Mouse (Mus musculus): ENCODE measurements at regions not wholly inside any gene's neighbourhood (a gene's known extent, or its start where the extent isn't known, plus 50 kb on each side); places are given as distances from the start of the nearest gene placed in this dataset.
A peak's percentile ranks its signal among the peaks of the same experiment; 100 is the strongest.
"Not testable (repeated sequence)": the region's sequence is repeated elsewhere in the genome, so short reads cannot be mapped to it uniquely, and the experiment has no call there.

DNA sequence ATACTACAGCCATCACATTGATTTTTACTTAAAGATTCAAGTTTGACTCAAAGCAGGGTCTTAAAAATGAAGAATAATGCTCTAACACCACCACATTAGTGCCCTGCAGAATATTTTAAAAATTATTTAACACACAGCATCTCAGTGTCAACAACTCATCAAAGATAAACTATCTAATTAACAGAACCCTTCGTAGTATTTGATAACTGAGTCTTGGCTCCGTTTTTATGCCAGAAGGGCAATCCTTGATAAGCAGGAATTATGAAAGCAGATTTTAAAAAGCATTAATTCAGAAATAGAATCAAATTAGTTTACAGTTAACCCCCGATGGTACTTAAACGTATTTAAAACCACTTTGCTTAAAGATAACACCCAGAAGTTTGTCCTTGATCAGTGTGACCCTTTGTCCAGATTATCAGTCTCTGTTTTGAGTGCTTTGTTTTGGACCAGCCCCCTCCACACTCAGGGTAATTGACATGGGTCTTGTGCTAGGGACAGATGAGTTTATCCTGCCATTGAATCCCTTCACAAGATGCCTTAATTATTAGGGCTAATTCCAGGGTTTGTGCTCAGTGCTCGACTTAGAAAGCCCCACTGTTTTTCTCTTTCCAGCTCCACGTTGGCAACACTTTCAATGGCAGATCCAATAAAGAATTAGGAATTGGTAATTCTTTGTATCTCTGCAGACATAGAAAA is 69.4 kb upstream of the Dph6 start:
- no peak for DNase-seq (ENCODE audit: extremely low spot score in 1 of 2, low spot score in 1 of 2)

DNA sequence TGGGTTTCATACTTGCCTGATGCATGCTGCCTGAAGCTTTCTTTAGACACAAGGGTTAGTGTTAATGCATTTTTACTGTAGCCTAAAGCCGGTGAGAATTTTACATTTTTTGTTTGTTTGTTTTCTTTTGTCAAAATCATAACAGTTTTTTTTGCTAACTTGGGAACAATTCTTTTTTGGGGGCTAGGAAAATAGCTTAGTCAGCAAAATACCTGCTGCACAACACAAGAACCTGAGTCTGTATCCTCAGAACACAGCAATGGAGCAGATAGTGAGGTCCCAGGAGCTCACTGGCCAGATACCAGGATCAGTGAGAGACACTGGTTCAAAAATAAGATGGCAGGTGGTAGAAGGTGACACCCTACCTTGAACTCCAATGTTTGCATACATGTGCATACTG is 72.4 kb upstream of the Dph6 start:
- no peak for DNase-seq (ENCODE audit: extremely low spot score in 1 of 2, low spot score in 1 of 2)

DNA sequence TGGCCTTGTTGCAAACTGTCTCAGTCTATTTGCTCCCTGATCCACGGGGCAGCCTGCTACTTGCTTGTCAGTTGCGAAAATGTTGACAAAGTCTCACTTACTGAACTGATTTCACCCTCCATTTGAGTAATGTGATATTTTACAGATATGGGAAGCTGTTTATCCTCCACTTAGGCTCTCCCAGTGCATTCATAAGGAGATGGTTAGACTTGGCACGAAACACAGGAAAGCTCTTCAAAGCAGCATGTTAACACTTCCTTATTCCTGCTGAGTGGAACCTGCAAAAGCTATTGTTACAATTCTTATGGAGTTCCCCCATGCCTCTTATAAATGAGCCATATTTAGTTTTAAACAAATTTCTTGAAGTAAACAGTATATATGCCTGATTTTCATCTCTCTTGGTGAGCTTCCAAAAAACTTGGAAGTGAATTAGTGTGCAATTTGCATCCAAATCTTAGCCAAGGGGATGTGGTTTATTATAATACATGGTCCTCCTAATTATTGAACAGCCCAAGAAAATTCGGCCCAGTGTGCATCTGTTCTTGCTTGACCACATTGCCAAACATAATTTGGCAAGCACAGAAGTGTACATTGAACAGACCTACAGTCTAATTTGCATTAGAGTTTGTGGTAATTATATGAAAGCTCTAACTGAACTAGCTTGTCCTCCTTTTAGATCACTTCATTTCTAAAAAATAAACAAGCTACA is 80.3 kb upstream of the Dph6 start:
- no peak for DNase-seq (ENCODE audit: extremely low spot score in 1 of 2, low spot score in 1 of 2)

DNA sequence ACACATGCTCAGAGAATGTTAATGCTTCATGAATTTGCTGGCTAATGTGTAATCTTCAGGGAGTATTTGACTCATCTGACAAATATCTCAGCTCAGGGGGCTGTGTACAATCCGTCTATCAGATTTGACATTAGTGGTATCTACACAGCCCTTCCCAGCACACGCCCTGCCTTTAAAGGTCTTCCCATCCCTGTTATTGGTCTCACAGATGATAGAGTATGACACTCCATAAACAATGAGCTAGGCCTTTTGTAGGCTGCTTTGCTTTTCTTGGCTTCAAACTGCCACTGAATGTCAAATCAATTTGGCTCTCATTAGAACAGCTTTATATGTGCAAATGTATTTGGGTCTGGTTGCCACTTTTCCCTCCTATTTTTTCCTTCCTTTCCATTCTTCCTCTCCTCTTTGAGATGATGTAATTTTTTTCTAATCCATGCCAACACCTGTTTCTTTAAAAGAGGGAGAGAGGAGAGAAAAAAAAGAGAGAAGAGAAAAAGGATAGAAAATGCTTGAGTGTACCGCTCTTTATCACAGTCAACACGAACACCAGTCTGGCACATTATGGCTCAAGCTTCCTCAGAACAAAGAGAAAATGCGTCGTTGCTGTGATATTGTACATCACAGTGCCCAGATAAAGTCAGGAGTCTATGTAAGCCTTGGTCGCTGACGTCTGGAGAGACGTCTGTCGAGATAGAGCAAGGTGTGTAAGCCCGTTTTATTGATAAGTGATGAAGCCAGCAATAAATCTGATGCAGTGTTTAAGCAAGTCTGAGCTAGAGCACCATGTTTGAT is 84.9 kb upstream of the Dph6 start:
- no peak for DNase-seq (ENCODE audit: extremely low spot score in 1 of 2, low spot score in 1 of 2)

DNA sequence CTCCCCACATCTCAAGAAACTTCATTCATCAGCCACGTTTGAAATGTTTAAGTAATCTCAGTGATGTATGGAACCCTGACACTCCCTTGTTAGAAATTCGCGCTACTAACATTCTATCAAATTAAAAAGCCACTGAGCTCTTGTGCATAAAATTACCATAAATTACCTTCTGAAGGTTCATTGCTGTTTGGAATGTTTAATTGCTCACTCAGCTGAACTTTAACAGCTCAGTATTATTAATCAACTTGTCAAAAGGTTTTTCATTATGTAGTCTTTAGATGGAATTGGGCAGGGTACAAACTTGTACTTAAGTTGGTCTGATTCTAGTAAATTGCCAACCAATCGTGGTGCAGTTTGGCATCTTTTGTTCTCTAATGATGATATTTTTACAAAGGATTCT is 108.5 kb upstream of the Dph6 start:
- no peak for DNase-seq (ENCODE audit: extremely low spot score in 1 of 2, low spot score in 1 of 2)

DNA sequence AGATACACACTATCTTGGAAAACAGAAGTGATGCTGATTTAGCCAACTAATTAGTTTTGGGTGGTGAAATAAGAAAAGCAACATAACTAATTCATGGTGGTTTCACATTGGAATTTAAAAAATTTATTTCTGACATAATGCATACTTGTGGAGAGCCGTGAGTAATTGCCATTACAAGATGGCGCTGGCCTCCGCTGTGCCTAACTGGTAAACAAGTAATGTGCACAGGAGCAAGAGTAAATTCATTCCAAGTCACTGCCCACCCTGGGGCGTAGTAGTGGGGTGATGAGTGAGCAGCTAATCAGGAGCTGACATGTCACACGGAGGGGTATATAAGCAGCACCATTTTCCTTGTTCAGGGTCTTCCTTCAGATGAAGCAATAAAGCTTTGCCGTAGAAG is 119.0 kb upstream of the Dph6 start:
- DNase-seq (ENCODE audit: extremely low spot score in 1 of 2, low spot score in 1 of 2): not testable (repeated sequence)

DNA sequence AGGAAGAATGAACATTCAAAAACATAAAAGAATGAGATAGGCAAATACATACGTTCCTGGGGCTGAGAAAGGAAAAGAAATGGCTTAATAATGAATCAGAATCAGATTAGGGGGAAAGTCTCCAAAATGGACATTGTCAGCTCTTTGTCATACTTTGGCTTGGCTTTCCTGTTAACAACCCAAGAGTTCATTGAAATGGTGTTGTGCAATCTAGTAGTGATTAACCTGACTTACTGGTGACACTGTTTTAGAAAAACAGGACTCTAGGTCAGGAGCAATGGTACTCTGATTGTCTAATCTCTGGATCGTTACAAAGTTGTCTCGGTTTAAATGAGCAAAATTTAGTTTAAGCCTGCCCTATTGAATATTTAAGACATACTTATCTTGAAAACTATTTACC is 119.5 kb upstream of the Dph6 start:
- no peak for DNase-seq (ENCODE audit: extremely low spot score in 1 of 2, low spot score in 1 of 2)

DNA sequence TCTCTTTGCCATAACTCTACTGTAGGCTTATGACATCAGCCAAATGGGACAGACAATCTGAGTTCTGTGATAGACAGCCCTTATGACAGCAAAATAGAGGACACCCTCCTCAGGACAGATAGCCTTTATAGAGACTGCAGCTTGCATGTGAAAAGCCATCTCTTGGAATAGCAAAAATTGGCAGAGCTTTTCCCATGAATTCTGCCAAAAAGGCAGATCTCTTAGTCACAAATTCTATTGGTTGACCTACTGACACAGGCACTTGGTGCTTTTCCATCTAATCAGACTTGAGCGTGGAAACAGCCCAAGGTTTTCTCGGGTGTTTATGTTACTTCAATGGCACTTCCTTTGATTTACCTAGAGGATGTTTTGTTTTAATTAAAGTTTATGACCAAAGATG is 120.8 kb upstream of the Dph6 start:
- DNase-seq (ENCODE audit: extremely low spot score in 1 of 2, low spot score in 1 of 2): no peak

DNA sequence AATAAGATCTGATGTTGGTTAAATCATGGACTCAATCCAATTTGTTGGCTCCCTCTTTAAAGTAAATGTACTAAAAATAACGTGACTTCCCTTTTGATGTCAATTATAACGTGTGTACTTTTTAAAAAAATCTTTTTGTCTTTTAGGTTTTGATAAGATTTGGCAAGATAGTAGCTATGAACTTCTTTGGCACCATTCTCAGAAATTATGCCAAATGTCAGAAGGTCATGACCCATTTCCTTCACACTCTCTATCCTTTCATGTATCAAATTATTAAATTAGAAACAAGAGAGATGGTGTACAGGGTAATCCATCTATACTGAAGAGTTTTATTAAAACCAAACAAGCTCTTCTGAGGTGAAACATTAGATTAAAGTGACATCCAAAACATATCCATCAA is 121.4 kb upstream of the Dph6 start:
- DNase-seq (ENCODE audit: extremely low spot score in 1 of 2, low spot score in 1 of 2): no peak

DNA sequence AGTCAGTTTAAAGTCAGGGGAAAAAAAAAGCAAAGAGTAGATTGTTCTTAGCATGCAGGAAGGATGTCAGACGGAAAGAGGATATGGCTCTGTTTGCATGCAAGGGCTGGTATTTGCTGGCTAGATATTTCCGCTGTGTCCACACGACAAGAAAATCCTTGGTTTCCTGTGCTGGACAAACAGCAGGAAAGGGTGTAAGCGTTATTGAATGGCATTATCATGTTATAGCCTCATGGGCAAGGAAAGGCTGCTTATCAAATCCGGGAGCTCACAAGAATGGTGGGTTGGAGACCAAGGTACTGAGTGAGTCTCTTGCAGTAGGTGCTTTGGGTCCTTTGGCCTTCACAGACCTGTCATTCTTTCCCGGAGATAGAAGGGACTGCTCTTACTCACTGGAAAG is 127.7 kb upstream of the Dph6 start:
- DNase-seq (ENCODE audit: extremely low spot score in 1 of 2, low spot score in 1 of 2): no peak

DNA sequence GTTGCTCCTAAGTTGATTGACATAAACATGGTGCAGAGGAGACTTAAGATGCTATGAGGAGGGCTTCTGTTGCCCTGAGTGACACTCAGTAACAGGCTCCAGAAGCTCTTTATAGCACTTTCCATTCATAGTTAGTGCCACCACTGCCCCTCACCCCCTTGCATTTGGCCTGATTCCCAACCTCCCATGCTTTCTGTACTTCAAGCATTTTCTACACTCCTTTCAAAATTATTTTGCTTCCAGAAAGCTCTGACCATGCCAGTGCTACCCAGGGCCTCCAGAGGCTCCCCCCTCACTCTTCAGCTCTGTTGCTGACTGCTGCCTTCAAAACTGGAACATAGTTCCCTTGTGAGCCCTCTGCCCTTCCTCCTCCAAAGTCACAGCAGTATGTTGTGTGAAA is 129.4 kb upstream of the Dph6 start:
- peak in 1 of 2 experiments; percentile 15 for DNase-seq (ENCODE audit: extremely low spot score in 1 of 2, low spot score in 1 of 2)

DNA sequence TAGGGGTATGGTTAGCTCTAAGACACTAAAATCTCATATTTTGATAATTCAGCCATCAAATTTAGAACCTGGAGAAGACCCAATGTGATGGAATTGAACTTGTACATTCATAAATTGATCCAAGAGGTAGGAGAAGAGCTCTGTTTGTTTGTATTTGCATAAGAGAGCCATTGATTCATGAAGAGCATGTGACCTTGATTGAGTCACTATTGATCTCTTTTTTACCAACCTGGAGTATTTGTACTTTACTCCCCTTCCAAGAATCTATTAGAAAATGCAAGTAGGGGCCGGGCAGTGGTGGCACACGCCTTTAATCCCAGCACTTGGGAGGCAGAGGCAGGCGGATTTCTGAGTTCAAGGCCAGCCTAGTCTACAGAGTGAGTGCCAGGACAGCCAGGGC is 133.5 kb upstream of the Dph6 start:
- no peak for DNase-seq (ENCODE audit: extremely low spot score in 1 of 2, low spot score in 1 of 2)

DNA sequence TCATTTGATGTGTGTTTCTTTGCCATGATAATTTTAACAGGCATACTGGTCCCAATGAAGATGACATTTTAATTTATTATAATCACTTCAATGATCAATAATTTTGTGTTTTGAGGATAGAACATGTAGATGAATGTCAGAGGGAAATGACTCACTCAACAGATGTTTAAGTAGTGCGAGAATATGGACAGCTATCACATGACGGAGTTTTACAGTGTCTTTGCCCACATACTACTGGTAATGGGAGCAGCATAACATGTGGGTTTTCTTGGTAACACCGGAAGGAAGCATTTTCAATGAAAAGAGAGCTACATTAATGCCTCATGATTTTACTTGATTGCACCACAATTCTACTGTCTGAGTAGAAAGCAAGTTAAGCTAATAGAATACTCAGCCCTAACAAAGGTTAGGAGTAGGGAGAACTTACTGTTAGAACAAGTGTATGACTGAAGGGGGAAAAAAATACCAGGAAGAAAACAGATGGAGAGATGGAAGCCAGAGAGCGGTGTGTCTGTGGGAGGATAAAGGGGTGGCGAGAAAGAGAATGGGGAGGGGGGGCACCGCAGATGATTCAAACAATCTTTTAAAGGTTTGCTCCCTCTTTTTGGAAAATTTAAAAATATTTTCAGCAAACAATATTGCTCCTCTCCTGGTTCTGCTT is 142.0 kb upstream of the Dph6 start:
- peak in 1 of 2 experiments; percentile 10 for DNase-seq (ENCODE audit: extremely low spot score in 1 of 2, low spot score in 1 of 2)

DNA sequence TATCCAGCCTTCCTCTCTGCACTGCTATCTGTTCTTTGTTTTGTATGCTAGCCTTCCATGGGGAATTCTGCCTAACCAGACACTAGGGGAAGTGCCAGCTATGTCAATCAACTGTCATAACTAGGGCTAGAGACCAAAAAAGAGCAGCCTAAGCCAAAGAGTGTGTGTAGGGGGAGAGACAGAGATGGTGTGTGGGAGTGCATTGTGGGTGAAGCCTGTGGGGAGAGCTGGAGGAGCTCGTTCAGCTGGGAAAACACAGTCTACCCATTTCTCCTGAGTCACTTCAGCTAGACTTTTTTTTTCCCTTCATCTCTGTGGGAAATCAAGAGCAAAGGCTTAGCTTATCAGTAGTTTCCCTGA is 142.5 kb upstream of the Dph6 start:
- DNase-seq (ENCODE audit: extremely low spot score in 1 of 2, low spot score in 1 of 2): peak; percentile 31 to 67

DNA sequence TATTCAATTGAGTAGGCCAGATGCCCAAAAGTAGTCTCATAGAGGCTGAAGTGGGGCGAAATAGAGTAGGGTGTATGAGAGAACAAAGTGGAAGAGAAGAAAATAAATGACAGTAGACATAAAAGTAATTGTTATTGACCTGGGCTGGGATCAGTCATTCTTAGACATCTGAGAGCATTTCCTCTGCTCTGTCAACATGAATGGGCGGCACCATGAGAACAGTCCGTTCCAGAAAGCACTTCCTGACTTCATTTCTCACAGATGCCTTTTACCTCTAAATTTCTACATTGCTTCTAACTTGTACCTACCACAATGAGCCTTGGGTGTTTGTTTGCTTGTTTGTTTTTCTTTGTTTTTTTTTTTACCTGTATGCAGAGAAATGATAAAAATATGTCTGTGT is 148.5 kb upstream of the Dph6 start:
- no peak for DNase-seq (ENCODE audit: extremely low spot score in 1 of 2, low spot score in 1 of 2)

DNA sequence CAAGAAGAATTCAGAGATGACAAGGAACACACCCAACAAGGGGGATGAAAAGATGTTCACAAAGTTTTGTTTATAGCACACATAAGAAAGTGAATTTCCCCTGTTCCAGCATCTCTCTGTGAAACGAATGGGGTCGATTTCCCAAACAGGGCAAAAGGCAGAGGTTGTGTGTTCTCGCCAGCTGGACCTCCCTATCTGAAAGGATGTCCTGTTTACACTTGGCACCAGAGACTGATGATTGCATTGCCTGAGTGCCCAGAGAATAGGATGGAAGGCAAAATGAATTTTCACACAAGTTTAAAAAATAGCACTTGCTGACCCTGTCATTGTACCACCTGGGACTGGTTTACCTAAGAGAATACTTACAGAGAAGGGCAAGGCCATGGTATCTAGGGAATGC is 149.2 kb upstream of the Dph6 start:
- no peak for DNase-seq (ENCODE audit: extremely low spot score in 1 of 2, low spot score in 1 of 2)

DNA sequence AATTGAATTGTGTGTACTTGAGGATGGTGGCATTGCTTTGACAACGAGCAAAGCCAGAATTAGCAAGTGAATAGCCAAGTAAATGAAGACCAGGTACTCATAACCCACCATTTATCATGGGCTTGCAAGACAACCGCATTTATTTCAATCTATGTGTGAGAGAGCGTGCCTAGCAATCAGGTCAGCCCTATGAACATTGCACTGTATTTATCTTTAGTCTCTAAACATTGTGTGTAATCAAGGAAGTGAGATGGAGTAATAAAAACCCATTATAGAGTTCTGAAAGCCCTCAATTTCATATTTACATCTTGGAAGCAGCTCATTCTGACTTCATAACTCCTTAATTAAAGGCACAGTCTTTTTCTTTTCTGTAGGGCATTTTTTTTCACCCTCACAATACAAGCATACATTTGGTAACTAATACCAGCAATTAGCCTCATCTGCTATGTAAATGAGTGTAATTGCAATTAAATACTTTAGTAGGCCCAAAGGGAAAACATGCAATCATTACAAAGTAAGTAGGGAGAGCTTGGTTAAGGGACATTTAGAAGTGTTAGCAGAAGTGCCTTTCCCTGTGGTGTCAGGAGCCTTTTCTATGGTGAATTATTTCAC is 150.8 kb upstream of the Dph6 start:
- DNase-seq (ENCODE audit: extremely low spot score in 1 of 2, low spot score in 1 of 2): no peak

DNA sequence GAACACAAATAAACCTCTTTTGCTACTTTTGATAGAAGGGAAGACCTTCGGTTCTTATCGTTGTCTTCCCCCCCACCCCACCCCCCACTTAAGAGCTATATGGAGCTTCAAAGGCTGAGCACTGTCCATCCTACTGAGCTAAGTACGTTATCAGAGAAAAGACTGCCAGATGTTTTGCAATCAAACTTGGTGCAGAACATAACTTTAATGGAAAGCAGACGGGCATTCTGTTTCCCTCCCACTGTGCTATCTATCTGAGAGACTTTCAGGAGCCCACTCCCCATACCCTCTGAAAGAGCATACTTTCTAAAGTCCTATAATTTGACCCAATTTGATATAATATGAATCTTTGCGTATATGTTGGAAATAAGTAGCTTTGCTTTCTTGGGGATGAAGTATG is 153.3 kb upstream of the Dph6 start:
- no peak for DNase-seq (ENCODE audit: extremely low spot score in 1 of 2, low spot score in 1 of 2)

DNA sequence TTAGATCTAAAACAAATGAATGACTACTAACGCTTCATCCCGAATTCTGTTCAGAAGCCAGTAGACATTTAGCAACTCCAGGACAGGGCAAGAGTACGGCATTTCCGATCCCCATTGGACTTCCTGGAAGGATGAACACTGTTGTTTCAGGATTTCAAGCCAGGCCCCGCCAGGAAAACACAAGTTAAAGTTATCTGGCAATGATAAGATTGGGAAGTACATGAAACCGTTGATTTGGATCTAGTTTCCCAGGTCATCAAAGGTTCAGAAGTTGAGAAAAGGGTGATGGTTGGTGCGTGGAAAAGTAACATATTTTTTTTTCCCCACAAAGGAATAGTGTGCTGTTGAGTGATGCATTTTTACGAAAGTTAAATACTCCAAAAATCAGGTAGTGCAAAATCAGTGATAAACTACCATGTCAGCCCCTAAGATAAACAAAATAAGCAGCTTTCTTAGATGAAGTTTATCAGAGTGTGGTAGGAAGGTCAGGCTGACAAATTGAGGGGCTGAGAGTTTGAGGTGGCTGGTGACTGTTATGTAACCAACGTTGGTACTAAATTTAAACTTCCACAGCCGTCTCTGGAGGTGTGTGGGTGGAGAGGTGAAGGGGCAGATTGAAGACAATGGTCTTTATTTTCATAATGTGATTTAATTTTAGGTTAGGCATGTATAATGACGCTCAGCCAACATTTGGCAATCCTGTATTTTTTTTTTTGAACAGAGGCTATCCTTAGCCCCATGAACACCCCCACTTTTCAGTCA is 157.6 kb upstream of the Dph6 start:
- no peak for DNase-seq (ENCODE audit: extremely low spot score in 1 of 2, low spot score in 1 of 2)

DNA sequence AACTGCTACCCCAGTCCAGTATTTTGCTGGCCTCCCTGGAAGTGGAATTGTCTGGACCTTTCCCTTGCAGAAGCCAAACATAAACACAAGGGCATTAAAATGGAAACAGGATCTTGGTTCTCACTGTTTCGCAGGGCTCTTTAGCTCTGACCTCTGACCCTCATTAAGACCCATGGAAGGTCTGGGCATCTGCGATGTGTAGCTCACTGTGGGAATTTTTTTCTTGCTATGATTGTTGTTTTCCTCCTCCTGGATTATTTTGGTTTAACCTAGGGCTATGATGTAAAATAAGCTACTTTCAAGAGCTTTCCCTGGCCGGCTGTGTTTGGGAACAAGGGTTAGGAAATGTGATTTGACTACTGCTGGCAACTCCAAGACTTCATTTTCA is 158.1 kb upstream of the Dph6 start:
- no peak for DNase-seq (ENCODE audit: extremely low spot score in 1 of 2, low spot score in 1 of 2)

Measured in frontal cortex, adult 2 months (tissue).